Mouse (Mus musculus): ENCODE data around the gene Add2. TPM values are rescaled to one million over a fixed set of nuclear protein-coding genes. Genes with fewer than 3 reads are reported as not detected.

Add2 gene
- polyA plus RNA-seq, 1 experiment from 2014 or later: 8.0 TPM

DNA sequence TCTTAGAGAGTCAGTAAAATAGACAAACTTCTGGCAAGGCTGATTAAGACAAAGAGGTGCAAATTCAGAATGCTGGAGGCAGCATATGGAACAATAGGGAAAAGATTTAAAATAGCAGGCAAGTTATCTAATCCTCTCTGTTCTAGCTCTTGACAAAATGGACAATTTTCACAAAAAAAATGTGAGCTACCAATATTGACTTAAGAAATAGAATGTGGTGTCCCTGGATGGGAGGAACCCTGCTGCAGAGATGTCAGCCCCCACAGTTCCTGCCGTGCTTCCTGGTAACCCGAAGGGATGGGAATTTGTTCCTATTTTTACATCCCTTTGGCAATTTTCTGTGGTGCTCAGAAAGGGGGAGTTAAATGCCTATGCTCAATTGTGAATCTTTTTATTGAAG is 10.4 kb downstream of the Add2 start:
- H3K9me3 ChIP-seq (ENCODE audit: control insufficient read depth, low read length): no peaks in the 10 kb centered on the region
- H3K9ac ChIP-seq (ENCODE audit: low read depth, low read length): no peak overlapping the region
- H3K4me1 ChIP-seq (ENCODE audit: control insufficient read depth, insufficient read depth, low read length): no peaks in the 10 kb centered on the region
- no peaks in the 10 kb centered on the region for H3K27me3 ChIP-seq (replicated peaks; ENCODE audit: control insufficient read depth, insufficient read depth, low read length)
- WGBS: 71% methylated on average over 2 of the region's 2 CpGs
- H3K4me2 ChIP-seq (ENCODE audit: low read depth, low read length): no peak overlapping the region
- no peaks in the 10 kb centered on the region for H3K36me3 ChIP-seq (ENCODE audit: control insufficient read depth, insufficient read depth, low read length)
- no peak for ATAC-seq
- H3K27ac ChIP-seq (ENCODE audit: low read length): no peak overlapping the region
- H3K4me3 ChIP-seq (ENCODE audit: low read length): no peak overlapping the region

DNA sequence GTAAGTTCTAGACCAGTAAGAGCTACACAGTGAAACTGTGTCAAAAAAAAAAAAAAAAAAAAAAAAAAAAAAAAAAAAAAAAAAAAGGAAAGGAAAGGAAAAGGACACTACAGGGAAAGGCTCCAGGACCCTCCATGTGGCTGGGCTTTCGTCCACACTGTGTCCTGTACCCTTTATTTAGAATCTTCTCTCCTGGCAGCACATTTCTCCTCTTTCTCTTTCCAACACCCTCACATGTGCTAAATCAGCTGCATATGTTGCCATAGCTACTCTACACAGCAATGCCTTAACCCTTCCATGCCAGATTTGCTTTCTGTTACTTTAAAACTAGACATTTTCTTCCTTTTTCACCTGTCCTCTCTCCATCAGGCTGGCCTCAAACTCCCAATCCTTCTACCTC is 11.7 kb downstream of the Add2 start:
- no peaks in the 10 kb centered on the region for H3K27me3 ChIP-seq (replicated peaks; ENCODE audit: control insufficient read depth, insufficient read depth, low read length)
- 57% methylated on average over 1 of the region's 1 CpGs for WGBS
- no peak overlapping the region for H3K4me3 ChIP-seq (ENCODE audit: low read length)
- ATAC-seq: no peak
- no peak overlapping the region for H3K27ac ChIP-seq (ENCODE audit: low read length)
- no peaks in the 10 kb centered on the region for H3K9me3 ChIP-seq (ENCODE audit: control insufficient read depth, low read length)
- no peak overlapping the region for H3K9ac ChIP-seq (ENCODE audit: low read depth, low read length)
- H3K36me3 ChIP-seq (ENCODE audit: control insufficient read depth, insufficient read depth, low read length): no peaks in the 10 kb centered on the region
- H3K4me2 ChIP-seq (ENCODE audit: low read depth, low read length): no peak overlapping the region
- H3K4me1 ChIP-seq (ENCODE audit: control insufficient read depth, insufficient read depth, low read length): no peaks in the 10 kb centered on the region

DNA sequence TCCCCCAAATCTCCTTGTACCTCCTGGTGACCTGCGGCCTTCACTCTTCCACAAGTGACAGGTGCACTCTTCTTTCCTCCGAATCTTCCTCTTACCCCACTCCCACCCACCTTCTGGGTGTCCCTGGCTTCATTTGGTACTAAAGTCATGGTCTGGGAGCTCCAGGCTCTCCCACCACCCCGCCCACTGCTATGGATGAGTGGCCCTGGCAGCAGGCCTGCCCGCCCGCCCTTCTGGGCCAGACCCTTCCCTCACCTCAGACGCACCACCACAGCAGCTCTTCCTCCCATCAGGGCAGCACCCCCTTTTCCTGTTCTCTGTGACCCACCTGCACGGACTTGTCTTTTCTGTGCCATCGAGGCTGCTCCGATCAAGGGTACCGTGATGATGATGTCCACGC is 19.0 kb downstream of the Add2 start:
- no peak overlapping the region for H3K4me2 ChIP-seq (ENCODE audit: low read depth, low read length)
- H3K36me3 ChIP-seq (ENCODE audit: control insufficient read depth, insufficient read depth, low read length): no peaks in the 10 kb centered on the region
- H3K27me3 ChIP-seq (replicated peaks; ENCODE audit: control insufficient read depth, insufficient read depth, low read length): no peaks in the 10 kb centered on the region
- no peak for ATAC-seq
- 0 out of 2 replicates have a peak, but pooled peaks cover 5% of the 10 kb centered on the region for H3K4me1 ChIP-seq (ENCODE audit: control insufficient read depth, insufficient read depth, low read length)
- no peak overlapping the region for H3K27ac ChIP-seq (ENCODE audit: low read length)
- no peak overlapping the region for H3K4me3 ChIP-seq (ENCODE audit: low read length)
- H3K9me3 ChIP-seq (ENCODE audit: control insufficient read depth, low read length): no peaks in the 10 kb centered on the region
- 91% methylated on average over 11 of the region's 11 CpGs for WGBS
- H3K9ac ChIP-seq (ENCODE audit: low read depth, low read length): no peak overlapping the region

DNA sequence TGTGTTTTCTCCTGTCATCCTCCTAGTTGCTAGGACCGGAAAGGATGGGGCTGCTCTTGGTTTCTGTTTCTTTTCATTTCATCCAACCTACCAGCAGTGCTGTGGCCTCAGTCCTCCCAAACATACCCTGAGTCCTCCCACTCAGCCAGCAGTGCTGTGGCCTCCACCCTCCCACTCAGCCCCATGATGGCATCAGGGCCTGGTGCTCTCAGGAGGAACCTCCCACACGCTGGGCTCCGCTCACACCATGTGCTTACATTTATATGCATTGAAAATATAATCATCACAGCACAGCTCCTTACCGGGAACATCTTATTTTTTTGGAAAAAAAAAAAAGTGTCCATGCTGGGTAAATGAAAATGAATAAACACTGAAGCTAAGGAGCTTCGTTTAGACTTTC is 20.0 kb downstream of the Add2 start:
- 64% methylated on average over 5 of the region's 5 CpGs for WGBS
- Histone ChIP-seq H3K27me3 (replicated peaks; ENCODE audit: control insufficient read depth, insufficient read depth, low read length) (no peaks in the 10 kb centered on the region), H3K27ac (ENCODE audit: low read length) (no peak overlapping the region), H3K4me2 (ENCODE audit: low read depth, low read length) (no peak overlapping the region), H3K36me3 (ENCODE audit: control insufficient read depth, insufficient read depth, low read length) (no peaks in the 10 kb centered on the region), H3K4me1 (ENCODE audit: control insufficient read depth, insufficient read depth, low read length) (0 out of 2 replicates have a peak, but pooled peaks cover 5% of the 10 kb centered on the region), H3K9ac (ENCODE audit: low read depth, low read length) (no peak overlapping the region), H3K4me3 (ENCODE audit: low read length) (no peak overlapping the region), H3K9me3 (ENCODE audit: control insufficient read depth, low read length) (no peaks in the 10 kb centered on the region)
- ATAC-seq: no peak

DNA sequence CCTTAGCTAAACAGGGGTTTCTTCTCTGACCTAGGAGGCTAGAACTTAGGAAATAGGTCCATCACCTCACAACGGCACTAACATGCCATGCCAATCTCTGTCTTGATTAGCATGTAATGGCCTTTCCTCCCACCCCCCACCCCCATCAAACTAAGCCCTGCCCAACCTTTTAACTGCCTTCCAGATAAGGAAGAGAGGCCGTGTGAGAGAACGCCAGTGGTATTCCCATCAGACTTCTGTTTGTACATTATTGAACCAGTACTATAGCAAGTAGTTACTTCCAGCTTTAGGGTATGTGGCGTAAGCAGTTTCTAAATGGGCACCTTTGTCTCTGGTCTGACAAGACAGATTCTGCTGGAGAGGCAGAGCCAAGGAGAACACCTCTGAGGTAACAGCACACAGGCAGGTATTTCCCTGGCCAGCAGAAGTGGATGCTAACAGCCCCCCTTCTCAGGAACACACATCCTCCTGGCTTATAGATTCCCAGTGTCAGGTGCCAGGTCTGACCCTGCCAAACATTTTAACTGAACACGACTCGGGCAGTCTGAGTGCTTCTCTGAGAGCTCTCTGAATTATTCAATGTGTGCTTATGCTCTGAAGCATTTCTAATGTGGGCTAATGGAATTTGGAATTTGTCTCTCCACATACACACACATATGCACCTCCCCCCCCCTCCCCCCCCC is 22.2 kb downstream of the Add2 start:
- no peak overlapping the region for H3K4me3 ChIP-seq (ENCODE audit: low read length)
- no peak overlapping the region for H3K9ac ChIP-seq (ENCODE audit: low read depth, low read length)
- WGBS: 38% methylated on average over 6 of the region's 6 CpGs
- H3K9me3 ChIP-seq (ENCODE audit: control insufficient read depth, low read length): no peaks in the 10 kb centered on the region
- H3K27me3 ChIP-seq (replicated peaks; ENCODE audit: control insufficient read depth, insufficient read depth, low read length): no peaks in the 10 kb centered on the region
- H3K4me2 ChIP-seq (ENCODE audit: low read depth, low read length): no peak overlapping the region
- H3K36me3 ChIP-seq (ENCODE audit: control insufficient read depth, insufficient read depth, low read length): no peaks in the 10 kb centered on the region
- peak; percentile 78 for ATAC-seq
- 0 out of 2 replicates have a peak, but pooled peaks cover 5% of the 10 kb centered on the region for H3K4me1 ChIP-seq (ENCODE audit: control insufficient read depth, insufficient read depth, low read length)
- H3K27ac ChIP-seq (ENCODE audit: low read length): no peak overlapping the region

DNA sequence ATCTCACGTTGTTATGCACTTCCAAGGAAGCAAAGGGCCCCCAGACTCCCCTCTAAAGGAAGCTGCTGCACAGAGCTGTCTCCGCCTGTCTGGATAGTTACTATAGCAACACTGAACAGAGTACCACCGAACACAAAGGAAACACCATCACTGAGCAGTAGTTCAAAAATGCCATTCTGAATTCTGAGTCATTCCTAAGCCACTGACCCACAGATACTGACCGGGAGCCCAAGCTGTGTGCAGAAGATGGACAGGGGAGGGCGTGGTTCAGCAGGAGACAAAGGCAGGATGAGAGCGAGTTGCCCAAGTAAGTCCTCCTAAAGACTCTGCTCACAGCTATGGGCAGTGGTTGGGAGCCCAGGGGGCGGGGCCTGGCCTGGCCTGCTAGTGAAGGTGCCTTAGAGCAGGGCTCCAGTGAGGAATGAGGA is 23.6 kb downstream of the Add2 start:
- no peak overlapping the region for H3K27ac ChIP-seq (ENCODE audit: low read length)
- H3K4me1 ChIP-seq (ENCODE audit: control insufficient read depth, insufficient read depth, low read length): 0 out of 2 replicates have a peak, but pooled peaks cover 5% of the 10 kb centered on the region
- no peak overlapping the region for H3K4me2 ChIP-seq (ENCODE audit: low read depth, low read length)
- no peak overlapping the region for H3K4me3 ChIP-seq (ENCODE audit: low read length)
- ATAC-seq: peak; percentile 43
- no peak overlapping the region for H3K9ac ChIP-seq (ENCODE audit: low read depth, low read length)
- 30% methylated on average over 7 of the region's 7 CpGs for WGBS
- no peaks in the 10 kb centered on the region for H3K9me3 ChIP-seq (ENCODE audit: control insufficient read depth, low read length)
- H3K36me3 ChIP-seq (ENCODE audit: control insufficient read depth, insufficient read depth, low read length): no peaks in the 10 kb centered on the region
- no peaks in the 10 kb centered on the region for H3K27me3 ChIP-seq (replicated peaks; ENCODE audit: control insufficient read depth, insufficient read depth, low read length)

DNA sequence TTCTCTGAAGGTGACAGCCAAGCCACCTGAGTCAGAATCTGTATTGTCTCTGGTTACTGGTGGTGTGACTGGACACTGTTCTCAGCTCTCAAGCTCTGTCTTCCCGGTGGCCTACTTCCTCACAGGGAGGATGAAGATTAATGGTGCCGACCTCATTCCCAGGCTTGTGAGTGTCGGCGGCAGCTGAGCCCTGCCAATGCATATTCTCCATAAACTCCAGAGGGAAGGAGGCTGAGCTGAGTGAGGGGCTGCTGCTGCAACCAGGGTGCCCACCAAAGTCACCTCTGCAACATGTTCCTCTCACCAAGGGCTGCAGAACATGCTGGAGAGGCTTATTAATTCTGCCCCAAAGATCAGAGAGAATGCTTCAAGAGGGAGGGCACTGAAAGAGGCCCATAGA is 24.1 kb downstream of the Add2 start:
- Histone ChIP-seq H3K4me1 (ENCODE audit: control insufficient read depth, insufficient read depth, low read length) (0 out of 2 replicates have a peak, but pooled peaks cover 5% of the 10 kb centered on the region), H3K4me2 (ENCODE audit: low read depth, low read length) (no peak overlapping the region), H3K9ac (ENCODE audit: low read depth, low read length) (no peak overlapping the region), H3K9me3 (ENCODE audit: control insufficient read depth, low read length) (no peaks in the 10 kb centered on the region), H3K36me3 (ENCODE audit: control insufficient read depth, insufficient read depth, low read length) (no peaks in the 10 kb centered on the region), H3K27me3 (replicated peaks; ENCODE audit: control insufficient read depth, insufficient read depth, low read length) (no peaks in the 10 kb centered on the region), H3K27ac (ENCODE audit: low read length) (no peak overlapping the region), H3K4me3 (ENCODE audit: low read length) (no peak overlapping the region)
- no peak for ATAC-seq
- WGBS: 37% methylated on average over 4 of the region's 4 CpGs

DNA sequence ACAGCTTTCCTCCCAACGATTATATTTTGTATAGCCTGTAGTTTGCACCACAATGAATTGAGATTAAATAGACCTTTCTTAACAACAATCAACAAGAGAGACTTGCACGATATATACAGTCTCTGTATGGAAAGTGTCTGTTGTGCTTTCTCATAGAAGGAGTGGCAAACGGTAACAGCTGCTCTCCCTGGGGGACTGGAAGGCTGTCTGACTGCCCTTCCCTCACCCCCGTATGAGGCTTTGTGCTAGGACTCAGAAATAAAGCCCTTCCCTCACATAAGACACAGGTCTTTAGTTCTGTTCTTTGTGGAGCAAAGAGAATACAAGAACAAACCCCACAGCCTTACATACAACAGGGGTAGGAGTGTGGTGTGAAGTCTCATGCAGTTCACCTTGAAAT is 24.6 kb downstream of the Add2 start:
- H3K4me3 ChIP-seq (ENCODE audit: low read length): no peak overlapping the region
- H3K9ac ChIP-seq (ENCODE audit: low read depth, low read length): no peak overlapping the region
- no peaks in the 10 kb centered on the region for H3K36me3 ChIP-seq (ENCODE audit: control insufficient read depth, insufficient read depth, low read length)
- H3K4me1 ChIP-seq (ENCODE audit: control insufficient read depth, insufficient read depth, low read length): 0 out of 2 replicates have a peak, but pooled peaks cover 5% of the 10 kb centered on the region
- WGBS: 44% methylated on average over 4 of the region's 4 CpGs
- H3K27ac ChIP-seq (ENCODE audit: low read length): no peak overlapping the region
- no peaks in the 10 kb centered on the region for H3K27me3 ChIP-seq (replicated peaks; ENCODE audit: control insufficient read depth, insufficient read depth, low read length)
- no peaks in the 10 kb centered on the region for H3K9me3 ChIP-seq (ENCODE audit: control insufficient read depth, low read length)
- no peak overlapping the region for H3K4me2 ChIP-seq (ENCODE audit: low read depth, low read length)
- no peak for ATAC-seq

DNA sequence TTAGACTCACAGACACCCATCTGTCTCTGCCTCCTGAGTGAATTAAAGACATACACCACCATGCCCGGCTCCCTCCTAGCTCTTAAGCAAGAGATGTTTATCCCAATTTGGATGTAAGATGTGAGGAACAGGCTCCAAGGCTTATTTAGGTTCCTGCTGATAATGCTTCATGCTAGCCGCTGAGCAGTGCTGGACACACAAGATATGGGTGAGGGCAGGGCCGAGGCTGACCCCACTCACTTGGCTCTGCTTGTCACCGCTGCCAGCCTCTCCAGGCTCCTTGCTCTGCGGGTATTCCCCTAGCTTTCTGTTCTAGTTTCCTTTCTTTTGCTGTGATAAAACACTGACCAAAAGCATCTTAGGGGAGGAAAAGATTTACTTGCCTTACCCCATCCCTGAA is 25.1 kb downstream of the Add2 start:
- 73% methylated on average over 5 of the region's 5 CpGs for WGBS
- H3K36me3 ChIP-seq (ENCODE audit: control insufficient read depth, insufficient read depth, low read length): no peaks in the 10 kb centered on the region
- H3K9me3 ChIP-seq (ENCODE audit: control insufficient read depth, low read length): no peaks in the 10 kb centered on the region
- H3K4me3 ChIP-seq (ENCODE audit: low read length): no peak overlapping the region
- H3K4me1 ChIP-seq (ENCODE audit: control insufficient read depth, insufficient read depth, low read length): 0 out of 2 replicates have a peak, but pooled peaks cover 5% of the 10 kb centered on the region
- no peak for ATAC-seq
- no peak overlapping the region for H3K27ac ChIP-seq (ENCODE audit: low read length)
- H3K27me3 ChIP-seq (replicated peaks; ENCODE audit: control insufficient read depth, insufficient read depth, low read length): no peaks in the 10 kb centered on the region
- no peak overlapping the region for H3K4me2 ChIP-seq (ENCODE audit: low read depth, low read length)
- H3K9ac ChIP-seq (ENCODE audit: low read depth, low read length): no peak overlapping the region

DNA sequence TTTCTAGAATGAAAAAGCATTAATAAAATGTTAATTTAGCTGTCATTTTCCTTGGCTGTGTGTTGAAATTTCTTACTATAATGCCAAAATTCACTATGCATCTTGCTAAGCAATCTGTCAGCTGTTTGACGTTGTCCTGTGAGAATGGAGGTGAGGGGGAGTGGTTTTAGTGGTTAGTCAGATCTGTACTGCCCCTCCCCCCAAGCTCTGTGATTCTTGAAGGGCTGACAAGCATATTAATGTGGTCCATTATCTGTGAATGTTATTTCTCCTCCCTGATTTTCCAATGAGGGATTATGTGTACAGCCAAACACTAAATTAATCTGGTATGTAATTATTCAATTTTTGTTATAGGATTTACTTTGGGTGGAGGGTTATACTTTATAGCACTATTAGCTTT is 30.0 kb downstream of the Add2 start:
- Histone ChIP-seq H3K36me3 (ENCODE audit: control insufficient read depth, insufficient read depth, low read length) (no peaks in the 10 kb centered on the region), H3K4me3 (ENCODE audit: low read length) (no peak overlapping the region), H3K9ac (ENCODE audit: low read depth, low read length) (no peak overlapping the region), H3K4me2 (ENCODE audit: low read depth, low read length) (no peak overlapping the region), H3K9me3 (ENCODE audit: control insufficient read depth, low read length) (no peaks in the 10 kb centered on the region), H3K4me1 (ENCODE audit: control insufficient read depth, insufficient read depth, low read length) (no peaks in the 10 kb centered on the region), H3K27ac (ENCODE audit: low read length) (no peak overlapping the region), H3K27me3 (replicated peaks; ENCODE audit: control insufficient read depth, insufficient read depth, low read length) (no peaks in the 10 kb centered on the region)
- WGBS: 11% methylated on average over 1 of the region's 1 CpGs
- ATAC-seq: no peak

All from intestine, embryonic 16.5 days (tissue).